Mouse (Mus musculus) ovary, postnatal 14 days (tissue): ENCODE data around the gene Atp8b4.

Experiments
- DNase-seq: peaks from one replicate; pipeline ENCODE4 v3.0.0; 2022; ENCODE audit warnings: low spot score

Atp8b4 gene

GRCm38 (mm10) chr2:126284071-126284470 lies 216.4 kb downstream of the Atp8b4 start:
- DNase-seq: no peak

DNA sequence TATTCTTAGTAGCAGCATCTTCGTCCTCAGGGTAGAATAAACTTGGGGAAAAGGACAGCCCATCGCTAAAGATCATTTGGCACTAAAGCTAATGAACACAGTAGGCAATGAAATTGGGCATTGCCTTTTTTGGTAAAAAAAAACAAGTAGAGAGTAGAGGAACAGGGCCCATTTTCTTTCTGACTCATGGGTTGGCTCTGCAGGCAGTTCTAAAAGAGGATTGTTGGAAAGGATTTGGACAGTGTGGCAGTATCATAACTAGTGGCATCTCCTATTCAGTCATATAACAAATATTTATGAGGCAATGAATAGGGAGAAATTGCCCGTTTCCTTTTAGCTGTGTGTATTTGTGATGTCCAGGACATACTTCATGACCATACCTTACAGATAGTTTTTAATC lies 217.4 kb downstream of the Atp8b4 start:
- no peak for DNase-seq

DNA sequence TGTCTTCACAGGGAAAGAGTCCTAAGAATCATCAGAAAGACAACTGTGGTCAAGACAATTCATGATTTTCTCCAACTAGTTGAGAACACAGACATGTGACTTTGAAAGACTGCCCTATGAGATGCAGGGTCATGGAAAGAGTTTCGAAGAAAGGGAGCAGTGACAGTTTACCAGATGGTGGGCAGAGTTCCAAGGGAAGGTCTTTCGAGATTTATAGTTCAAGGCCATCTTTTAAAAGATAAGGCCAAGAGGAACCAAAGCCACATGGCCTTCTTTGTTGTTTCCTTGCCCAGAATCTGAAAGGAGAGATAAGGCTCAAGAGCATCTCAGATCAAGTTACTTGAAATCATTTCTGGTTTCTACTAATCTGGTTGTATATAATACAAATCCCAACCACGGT lies 225.0 kb downstream of the Atp8b4 start:
- DNase-seq: no peak

DNA sequence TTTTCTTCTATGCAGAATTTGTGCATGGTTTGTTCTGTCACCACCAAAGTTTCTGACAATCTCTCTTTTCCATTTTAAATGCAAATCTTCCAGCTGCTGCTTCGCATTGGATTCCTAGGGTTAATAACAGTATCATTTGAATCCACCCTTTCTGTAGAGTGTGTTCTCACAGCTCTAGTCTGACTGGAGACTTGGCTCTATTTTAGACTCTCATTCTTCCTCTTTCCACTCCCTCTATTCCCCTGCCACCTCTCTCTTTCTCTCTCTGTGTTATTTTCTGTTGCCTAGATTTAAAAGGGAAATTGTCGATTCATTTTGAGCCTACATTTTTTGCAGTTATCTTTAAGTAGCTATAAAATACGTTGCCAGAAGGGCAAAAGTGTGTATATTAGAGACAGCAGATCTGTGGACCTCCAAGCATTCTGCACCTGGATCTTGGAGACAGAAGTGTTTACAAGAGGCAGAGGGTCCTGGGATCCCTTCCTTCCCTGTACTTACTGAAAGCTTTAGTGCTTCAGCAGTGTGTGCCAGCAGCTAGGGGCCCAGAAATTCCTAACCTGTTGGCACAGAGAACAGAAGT lies 225.6 kb downstream of the Atp8b4 start:
- DNase-seq: no peak

- no peak for DNase-seq
Measured at GRCm38 (mm10) chr2:126274311-126274710, 226.2 kb downstream of the Atp8b4 start.
